Mouse (Mus musculus): ENCODE results near the gene Rex1bd.
"Not testable (repeated sequence)": the region's sequence is repeated elsewhere in the genome, so short reads cannot be mapped to it uniquely, and the experiment has no call there.

Gene Rex1bd

GRCm38 (mm10) chr8:70529299-70529698, 22.7 kb upstream of the Rex1bd start:
- DNase-seq (ENCODE audit: low read depth, low spot score) = no peak

- no peak for DNase-seq (ENCODE audit: low read depth, low spot score)
Measured at GRCm38 (mm10) chr8:70528182-70528797, 21.7 kb upstream of the Rex1bd start.

GRCm38 (mm10) chr8:70527512-70528181, 21.1 kb upstream of the Rex1bd start, which contains the start of the genes Fkbp8 and Kxd1:
Gene Fkbp8, plus strand, starts transcription at chr8:70527724.
Gene Kxd1, minus strand, starts transcription at chr8:70527956.
- DNase-seq (ENCODE audit: low read depth, low spot score) = peak; percentile 95

- no peak for DNase-seq (ENCODE audit: low read depth, low spot score)
Measured at GRCm38 (mm10) chr8:70527111-70527511, 20.6 kb upstream of the Rex1bd start.

- peak; percentile 98 for DNase-seq (ENCODE audit: low read depth, low spot score)
Measured at GRCm38 (mm10) chr8:70522592-70523403, 16.2 kb upstream of the Rex1bd start.

GRCm38 (mm10) chr8:70519606-70520005, 13.1 kb upstream of the Rex1bd start:
- DNase-seq (ENCODE audit: low read depth, low spot score) = no peak

GRCm38 (mm10) chr8:70519043-70519442, 12.5 kb upstream of the Rex1bd start:
- DNase-seq (ENCODE audit: low read depth, low spot score) = no peak

GRCm38 (mm10) chr8:70517940-70518643, 11.5 kb upstream of the Rex1bd start:
- no peak for DNase-seq (ENCODE audit: low read depth, low spot score)

GRCm38 (mm10) chr8:70513441-70513840, 6.9 kb upstream of the Rex1bd start:
- no peak for DNase-seq (ENCODE audit: low read depth, low spot score)

GRCm38 (mm10) chr8:70512253-70512903, 5.8 kb upstream of the Rex1bd start:
- no peak for DNase-seq (ENCODE audit: low read depth, low spot score)

- DNase-seq (ENCODE audit: low read depth, low spot score) = no peak
Measured at GRCm38 (mm10) chr8:70511770-70512169, 5.2 kb upstream of the Rex1bd start.

- not testable (repeated sequence) for DNase-seq (ENCODE audit: low read depth, low spot score)
Measured at GRCm38 (mm10) chr8:70511174-70511573, 4.6 kb upstream of the Rex1bd start.

- peak; percentile 99 for DNase-seq (ENCODE audit: low read depth, low spot score)
Measured at GRCm38 (mm10) chr8:70510228-70510915, 3.8 kb upstream of the Rex1bd start, which contains the start of gene Uba52. Gene Uba52, minus strand, starts transcription at chr8:70510801.

- DNase-seq (ENCODE audit: low read depth, low spot score) = no peak
Measured at GRCm38 (mm10) chr8:70509281-70509952, 2.9 kb upstream of the Rex1bd start.

GRCm38 (mm10) chr8:70507027-70507393, 458 bp upstream of the Rex1bd start:
- DNase-seq (ENCODE audit: low read depth, low spot score) = no peak

GRCm38 (mm10) chr8:70505698-70506327, 739 bp downstream of the Rex1bd start:
- DNase-seq (ENCODE audit: low read depth, low spot score) = no peak

- DNase-seq (ENCODE audit: low read depth, low spot score) = peak; percentile 85
Measured at GRCm38 (mm10) chr8:70504851-70505250, 1.7 kb downstream of the Rex1bd start.

GRCm38 (mm10) chr8:70504291-70504716, 2.2 kb downstream of the Rex1bd start:
- peak; percentile 62 for DNase-seq (ENCODE audit: low read depth, low spot score)

GRCm38 (mm10) chr8:70503062-70503750, 3.3 kb downstream of the Rex1bd start:
- peak; percentile 76 for DNase-seq (ENCODE audit: low read depth, low spot score)

Measured in mesoderm, embryonic 11.5 days (tissue).